Mouse (Mus musculus) liver, embryonic 14.5 days (tissue): ENCODE measurements around the gene Acot8.

ENCODE experiments used
- CTCF ChIP-seq: IDR thresholded peaks from 2 replicates; pipeline ENCODE4 v1.5.1; 2016; ENCODE audit warnings: antibody characterized with exemption, low read depth, control low read depth
- EP300 ChIP-seq: IDR thresholded peaks from 2 replicates; pipeline ENCODE4 v1.6.1; 2016; ENCODE audit warnings: antibody characterized with exemption, low read depth

DNA sequence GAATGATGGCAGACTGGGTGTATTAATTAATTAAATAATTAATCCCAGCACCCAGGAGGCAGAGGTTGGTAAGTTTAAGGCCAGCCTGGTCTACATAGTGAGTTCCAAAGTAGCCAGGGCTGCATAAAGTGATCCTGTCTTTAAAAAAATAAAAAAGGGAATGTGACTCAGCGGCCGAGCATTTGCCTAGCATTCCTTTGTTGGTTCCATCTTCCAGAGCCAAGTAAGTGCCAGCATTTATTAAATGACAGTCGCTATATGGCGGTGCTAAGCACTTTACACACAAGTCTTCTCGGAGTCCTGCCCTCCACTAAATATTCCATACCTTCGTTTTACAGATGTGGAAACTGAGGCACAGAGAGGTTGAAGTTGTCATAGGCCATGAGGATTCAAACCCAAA, 28.6 kb downstream of the Acot8 start:
- TF ChIP-seq CTCF (no peak), EP300 (no peak)
